Mouse (Mus musculus): ENCODE data around the gene Rangap1. TPM values are rescaled to one million over a fixed set of nuclear protein-coding genes. Genes with fewer than 3 reads are reported as not detected.

Gene Rangap1
- polyA plus RNA-seq, 1 experiment from 2014 or later, result 108 TPM

GRCm38 (mm10) chr15:81772431-81773120, 27.2 kb upstream of the Rangap1 start:
- Histone ChIP-seq H3K9ac (ENCODE audit: low read length) (no peak overlapping the region), H3K4me3 (ENCODE audit: low read depth, low read length) (no peak overlapping the region), H3K4me2 (ENCODE audit: low read length) (no peak overlapping the region), H3K27me3 (replicated peaks; ENCODE audit: control insufficient read depth, insufficient read depth, low read length) (no peaks in the 10 kb centered on the region), H3K27ac (ENCODE audit: low read depth, low read length) (no peak overlapping the region), H3K9me3 (replicated peaks; ENCODE audit: control insufficient read depth, low read length) (no peaks in the 10 kb centered on the region), H3K36me3 (ENCODE audit: control insufficient read depth, insufficient read depth, low read length) (peaks cover 80% of the 10 kb centered on the region), H3K4me1 (ENCODE audit: control insufficient read depth, insufficient read depth, low read length) (no peaks in the 10 kb centered on the region)
- DNase-seq (ENCODE audit: low spot score) (no peak), ATAC-seq (no peak)
- 93% methylated on average over 20 of the region's 20 CpGs for WGBS

GRCm38 (mm10) chr15:81769037-81769436, 23.7 kb upstream of the Rangap1 start:
- no peak overlapping the region for H3K9ac ChIP-seq (ENCODE audit: low read length)
- no peaks in the 10 kb centered on the region for H3K9me3 ChIP-seq (replicated peaks; ENCODE audit: control insufficient read depth, low read length)
- no peaks in the 10 kb centered on the region for H3K4me1 ChIP-seq (ENCODE audit: control insufficient read depth, insufficient read depth, low read length)
- ATAC-seq, result no peak
- H3K27me3 ChIP-seq (replicated peaks; ENCODE audit: control insufficient read depth, insufficient read depth, low read length), result no peaks in the 10 kb centered on the region
- 56% methylated on average over 13 of the region's 13 CpGs for WGBS
- peaks cover 48% of the 10 kb centered on the region for H3K36me3 ChIP-seq (ENCODE audit: control insufficient read depth, insufficient read depth, low read length)
- H3K4me2 ChIP-seq (ENCODE audit: low read length), result no peak overlapping the region
- H3K4me3 ChIP-seq (ENCODE audit: low read depth, low read length), result no peak overlapping the region
- DNase-seq (ENCODE audit: low spot score), result no peak
- H3K27ac ChIP-seq (ENCODE audit: low read depth, low read length), result no peak overlapping the region

- Histone ChIP-seq H3K4me3 (ENCODE audit: low read depth, low read length) (no peak overlapping the region), H3K9me3 (replicated peaks; ENCODE audit: control insufficient read depth, low read length) (no peaks in the 10 kb centered on the region), H3K4me1 (ENCODE audit: control insufficient read depth, insufficient read depth, low read length) (no peaks in the 10 kb centered on the region), H3K36me3 (ENCODE audit: control insufficient read depth, insufficient read depth, low read length) (peaks cover 27% of the 10 kb centered on the region), H3K4me2 (ENCODE audit: low read length) (no peak overlapping the region), H3K27me3 (replicated peaks; ENCODE audit: control insufficient read depth, insufficient read depth, low read length) (no peaks in the 10 kb centered on the region), H3K27ac (ENCODE audit: low read depth, low read length) (no peak overlapping the region), H3K9ac (ENCODE audit: low read length) (no peak overlapping the region)
- 86% methylated on average over 5 of the region's 5 CpGs for WGBS
- ATAC-seq (no peak), DNase-seq (ENCODE audit: low spot score) (no peak)
Measured at GRCm38 (mm10) chr15:81766439-81766838, 21.1 kb upstream of the Rangap1 start.

- H3K4me1 ChIP-seq (ENCODE audit: control insufficient read depth, insufficient read depth, low read length), result no peaks in the 10 kb centered on the region
- peaks cover 27% of the 10 kb centered on the region for H3K36me3 ChIP-seq (ENCODE audit: control insufficient read depth, insufficient read depth, low read length)
- H3K9ac ChIP-seq (ENCODE audit: low read length), result no peak overlapping the region
- ATAC-seq, result no peak
- H3K4me2 ChIP-seq (ENCODE audit: low read length), result no peak overlapping the region
- no peak overlapping the region for H3K4me3 ChIP-seq (ENCODE audit: low read depth, low read length)
- H3K9me3 ChIP-seq (replicated peaks; ENCODE audit: control insufficient read depth, low read length), result no peaks in the 10 kb centered on the region
- no peaks in the 10 kb centered on the region for H3K27me3 ChIP-seq (replicated peaks; ENCODE audit: control insufficient read depth, insufficient read depth, low read length)
- H3K27ac ChIP-seq (ENCODE audit: low read depth, low read length), result no peak overlapping the region
- no peak for DNase-seq (ENCODE audit: low spot score)
- WGBS, result 89% methylated on average over 9 of the region's 9 CpGs
Measured at GRCm38 (mm10) chr15:81765651-81766050, 20.3 kb upstream of the Rangap1 start.

GRCm38 (mm10) chr15:81764573-81764972, 19.2 kb upstream of the Rangap1 start:
- Histone ChIP-seq H3K4me2 (ENCODE audit: low read length) (no peak overlapping the region), H3K27ac (ENCODE audit: low read depth, low read length) (no peak overlapping the region), H3K9me3 (replicated peaks; ENCODE audit: control insufficient read depth, low read length) (no peaks in the 10 kb centered on the region), H3K9ac (ENCODE audit: low read length) (no peak overlapping the region), H3K4me1 (ENCODE audit: control insufficient read depth, insufficient read depth, low read length) (no peaks in the 10 kb centered on the region), H3K36me3 (ENCODE audit: control insufficient read depth, insufficient read depth, low read length) (peaks cover 21% of the 10 kb centered on the region), H3K27me3 (replicated peaks; ENCODE audit: control insufficient read depth, insufficient read depth, low read length) (no peaks in the 10 kb centered on the region), H3K4me3 (ENCODE audit: low read depth, low read length) (no peak overlapping the region)
- WGBS, result 88% methylated on average over 6 of the region's 6 CpGs
- DNase-seq (ENCODE audit: low spot score), result no peak
- no peak for ATAC-seq

- Histone ChIP-seq H3K9me3 (replicated peaks; ENCODE audit: control insufficient read depth, low read length) (no peaks in the 10 kb centered on the region), H3K27ac (ENCODE audit: low read depth, low read length) (no peak overlapping the region), H3K4me3 (ENCODE audit: low read depth, low read length) (no peak overlapping the region), H3K27me3 (replicated peaks; ENCODE audit: control insufficient read depth, insufficient read depth, low read length) (no peaks in the 10 kb centered on the region), H3K9ac (ENCODE audit: low read length) (no peak overlapping the region), H3K36me3 (ENCODE audit: control insufficient read depth, insufficient read depth, low read length) (0 out of 2 replicates have a peak, but pooled peaks cover 2% of the 10 kb centered on the region), H3K4me1 (ENCODE audit: control insufficient read depth, insufficient read depth, low read length) (no peaks in the 10 kb centered on the region), H3K4me2 (ENCODE audit: low read length) (no peak overlapping the region)
- 89% methylated on average over 3 of the region's 3 CpGs for WGBS
- no peak for DNase-seq (ENCODE audit: low spot score)
- ATAC-seq, result no peak
Measured at GRCm38 (mm10) chr15:81761959-81762358, 16.6 kb upstream of the Rangap1 start.

GRCm38 (mm10) chr15:81761381-81761780, 16.1 kb upstream of the Rangap1 start:
- no peaks in the 10 kb centered on the region for H3K4me1 ChIP-seq (ENCODE audit: control insufficient read depth, insufficient read depth, low read length)
- ATAC-seq (no peak), DNase-seq (ENCODE audit: low spot score) (no peak)
- H3K4me3 ChIP-seq (ENCODE audit: low read depth, low read length), result no peak overlapping the region
- no peak overlapping the region for H3K27ac ChIP-seq (ENCODE audit: low read depth, low read length)
- no peaks in the 10 kb centered on the region for H3K27me3 ChIP-seq (replicated peaks; ENCODE audit: control insufficient read depth, insufficient read depth, low read length)
- WGBS, result 92% methylated on average over 7 of the region's 7 CpGs
- no peaks in the 10 kb centered on the region for H3K9me3 ChIP-seq (replicated peaks; ENCODE audit: control insufficient read depth, low read length)
- H3K4me2 ChIP-seq (ENCODE audit: low read length), result no peak overlapping the region
- H3K36me3 ChIP-seq (ENCODE audit: control insufficient read depth, insufficient read depth, low read length), result 0 out of 2 replicates have a peak, but pooled peaks cover 2% of the 10 kb centered on the region
- no peak overlapping the region for H3K9ac ChIP-seq (ENCODE audit: low read length)

- no peak for DNase-seq (ENCODE audit: low spot score)
- peaks cover 3% of the 10 kb centered on the region; the same call in 1 of the 2 replicates for H3K36me3 ChIP-seq (ENCODE audit: control insufficient read depth, insufficient read depth, low read length)
- H3K4me1 ChIP-seq (ENCODE audit: control insufficient read depth, insufficient read depth, low read length), result no peaks in the 10 kb centered on the region
- no peak overlapping the region for H3K27ac ChIP-seq (ENCODE audit: low read depth, low read length)
- ATAC-seq, result no peak
- H3K4me2 ChIP-seq (ENCODE audit: low read length), result no peak overlapping the region
- no peak overlapping the region for H3K4me3 ChIP-seq (ENCODE audit: low read depth, low read length)
- 96% methylated on average over 5 of the region's 5 CpGs for WGBS
- H3K27me3 ChIP-seq (replicated peaks; ENCODE audit: control insufficient read depth, insufficient read depth, low read length), result no peaks in the 10 kb centered on the region
- no peak overlapping the region for H3K9ac ChIP-seq (ENCODE audit: low read length)
- H3K9me3 ChIP-seq (replicated peaks; ENCODE audit: control insufficient read depth, low read length), result no peaks in the 10 kb centered on the region
Measured at GRCm38 (mm10) chr15:81760361-81761079, 15.2 kb upstream of the Rangap1 start.

- Histone ChIP-seq H3K9ac (ENCODE audit: low read length) (no peak overlapping the region), H3K27ac (ENCODE audit: low read depth, low read length) (no peak overlapping the region), H3K9me3 (replicated peaks; ENCODE audit: control insufficient read depth, low read length) (no peaks in the 10 kb centered on the region), H3K4me2 (ENCODE audit: low read length) (no peak overlapping the region), H3K4me3 (ENCODE audit: low read depth, low read length) (no peak overlapping the region), H3K27me3 (replicated peaks; ENCODE audit: control insufficient read depth, insufficient read depth, low read length) (no peaks in the 10 kb centered on the region), H3K4me1 (ENCODE audit: control insufficient read depth, insufficient read depth, low read length) (no peaks in the 10 kb centered on the region), H3K36me3 (ENCODE audit: control insufficient read depth, insufficient read depth, low read length) (peaks cover 10% of the 10 kb centered on the region; the same call in 1 of the 2 replicates)
- WGBS, result over 99% methylated on average over 3 of the region's 3 CpGs
- DNase-seq (ENCODE audit: low spot score) (no peak), ATAC-seq (no peak)
Measured at GRCm38 (mm10) chr15:81759542-81759941, 14.2 kb upstream of the Rangap1 start.
